Mouse (Mus musculus) G1E (cell line): ENCODE data around the gene Mxi1. TPM values are rescaled to one million over a fixed set of nuclear protein-coding genes. Genes with fewer than 3 reads are reported as not detected.

ENCODE experiments used
- ATAC-seq: 2 replicates; pipeline ENCODE4 v1.8.0; 2016; ENCODE audit warnings: mild to moderate bottlenecking; ENCODE audit not compliant: insufficient number of reproducible peaks, poor library complexity, low FRiP score, severe bottlenecking; ENCODE audit errors: extremely low read depth
- DNase-seq: peaks from one replicate; pipeline ENCODE4 v3.0.0; 2012; ENCODE audit warnings: low spot score
- H3K27me3 ChIP-seq: 2 replicates; pipeline ENCODE4 v1.6.1; 2012; ENCODE audit warnings: mild to moderate bottlenecking, low read length, inconsistent platforms; ENCODE audit not compliant: insufficient read depth
- H3K36me3 ChIP-seq: replicated peaks from 2 replicates; pipeline ENCODE3; 2012; ENCODE audit warnings: mild to moderate bottlenecking, inconsistent platforms
- H3K4me1 ChIP-seq: 2 replicates; pipeline ENCODE4 v1.6.1; 2012; ENCODE audit warnings: low read depth, low read length, inconsistent platforms, mixed read lengths; ENCODE audit not compliant: insufficient read depth
- H3K4me3 ChIP-seq: 2 replicates; pipeline ENCODE4 v1.5.1; 2012; ENCODE audit warnings: low read depth, mild to moderate bottlenecking, inconsistent platforms, low read length, moderate library complexity, mixed read lengths
- H3K9me3 ChIP-seq: replicated peaks from 2 replicates; pipeline ENCODE4 v1.6.1; 2012; ENCODE audit warnings: inconsistent platforms
- CTCF ChIP-seq: IDR thresholded peaks from 2 replicates; pipeline ENCODE4 v1.5.1; 2012; ENCODE audit warnings: low read depth, low read length, inconsistent platforms, mixed read lengths
- GATA1 ChIP-seq: IDR thresholded peaks from 2 replicates; pipeline ENCODE4 v1.6.1; 2012; ENCODE audit warnings: borderline replicate concordance, low read length, inconsistent platforms, mixed read lengths
- GATA2 ChIP-seq: IDR thresholded peaks from 2 replicates; pipeline ENCODE4 v1.6.1; 2012; ENCODE audit warnings: low read depth, low read length, inconsistent platforms, borderline replicate concordance
- POLR2AphosphoS5 ChIP-seq: IDR thresholded peaks from 2 replicates; pipeline ENCODE4 v1.6.1; 2012; ENCODE audit warnings: low read depth, low read length, inconsistent platforms; ENCODE audit not compliant: insufficient replicate concordance
- TAL1 ChIP-seq: conservative IDR thresholded peaks from 2 replicates; pipeline ENCODE4 v1.6.1; 2012; ENCODE audit warnings: low read depth, low read length, inconsistent platforms, mixed read lengths
- polyA plus RNA-seq: library from polyadenylated mRNA; stranded (reverse); fragments of >175 nt; gene quantifications from 2 replicates; pipeline ENCODE4 v1.2.3, GENCODE M21; 2012
- total RNA-seq, 2 experiments: library from RNA; stranded (forward) in 1 of 2; stranded (reverse) in 1 of 2; fragments of 200-1000 nt in 1 of 2; fragments of >200 nt in 1 of 2; fragmentation: Nextera tagmentation in 1 of 2; gene quantifications; 2 replicates each; pipeline ENCODE4 v1.2.3; 2014 to 2017

Gene Mxi1
- total and polyA plus RNA-seq, 3 experiments, result 20.5 to 74.6 (median 47.1) TPM

GRCm38 (mm10) chr19:53310771-53311523, 629 bp downstream of the Mxi1 start:
- peaks cover 7% of the 10 kb centered on the region for H3K27me3 ChIP-seq
- H3K36me3 ChIP-seq, result peaks cover 13% of the 10 kb centered on the region
- H3K4me3 ChIP-seq, result peak overlapping the region; percentile 95
- H3K4me1 ChIP-seq, result peaks cover 36% of the 10 kb centered on the region
- TF ChIP-seq GATA1, result no peak
- ATAC-seq (no peak), DNase-seq (peak; percentile 54)
- H3K9me3 ChIP-seq, result no peaks in the 10 kb centered on the region

DNA sequence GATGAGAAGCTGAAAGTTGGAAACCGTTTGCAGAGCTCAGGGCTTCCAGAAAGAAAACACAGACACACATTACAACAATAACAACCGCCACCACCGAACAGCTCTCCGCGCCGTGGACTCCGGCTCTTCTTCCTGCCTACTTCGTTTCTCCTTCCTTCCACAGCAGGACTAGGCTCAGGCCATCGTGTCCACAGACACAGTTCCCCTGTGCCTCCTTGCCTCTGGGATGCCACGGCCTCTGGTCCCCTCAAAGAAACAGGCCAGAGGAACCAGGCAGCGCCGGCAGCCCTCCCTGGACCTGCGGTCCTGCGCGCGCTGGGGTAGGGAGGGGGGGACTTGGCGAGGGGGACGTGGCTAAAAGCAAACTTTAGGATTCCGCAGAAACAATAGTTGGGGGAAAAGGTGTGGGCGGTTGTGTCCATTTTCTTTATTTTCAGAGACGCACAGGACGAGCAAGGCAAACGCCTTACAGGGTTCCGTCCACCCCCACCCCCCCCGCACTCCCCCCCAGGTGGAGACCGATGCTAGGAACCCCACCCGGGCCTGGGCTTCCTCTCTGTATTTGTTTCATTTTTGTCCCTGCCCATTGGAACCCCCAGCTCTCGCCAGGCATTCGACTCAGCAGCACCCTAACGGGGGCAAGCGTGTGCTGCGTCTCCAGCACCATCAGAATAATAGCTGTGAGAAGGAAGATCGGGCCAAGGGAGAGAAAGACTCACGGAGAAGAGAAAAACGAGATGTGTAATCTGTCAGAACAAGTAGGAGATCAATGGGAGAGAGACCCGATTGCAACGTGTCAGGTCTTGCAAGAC, 1.4 kb downstream of the Mxi1 start:
- peak; percentile 61 for DNase-seq
- ATAC-seq, result no peak
- peaks cover 3% of the 10 kb centered on the region for H3K27me3 ChIP-seq
- H3K4me1 ChIP-seq, result peaks cover 44% of the 10 kb centered on the region
- H3K36me3 ChIP-seq, result peaks cover 20% of the 10 kb centered on the region
- TF ChIP-seq GATA2, result no peak
- H3K9me3 ChIP-seq, result no peaks in the 10 kb centered on the region
- peak overlapping the region; percentile 95 for H3K4me3 ChIP-seq

GRCm38 (mm10) chr19:53312336-53312871, 2.1 kb downstream of the Mxi1 start:
- Histone ChIP-seq H3K4me3 (peak overlapping the region; percentile 95), H3K9me3 (no peaks in the 10 kb centered on the region), H3K4me1 (peaks cover 46% of the 10 kb centered on the region), H3K36me3 (peaks cover 26% of the 10 kb centered on the region), H3K27me3 (peaks cover 3% of the 10 kb centered on the region; the same call in 1 of the 2 replicates)
- DNase-seq (peak; percentile 62), ATAC-seq (no peak)
- TF ChIP-seq GATA2 (no peak), POLR2AphosphoS5 (no peak), CTCF (no peak), TAL1 (no peak), GATA1 (no peak)

- Histone ChIP-seq H3K36me3 (peaks cover 27% of the 10 kb centered on the region), H3K27me3 (peaks cover under 1% of the 10 kb centered on the region; the same call in 1 of the 2 replicates), H3K9me3 (no peaks in the 10 kb centered on the region), H3K4me1 (peaks cover 53% of the 10 kb centered on the region), H3K4me3 (peak overlapping the region; percentile 95)
- no peak for TF ChIP-seq GATA2
- TF ChIP-seq CTCF, result no peak
- TF ChIP-seq POLR2AphosphoS5, result no peak
- no peak for TF ChIP-seq GATA1
- no peak for TF ChIP-seq TAL1
- DNase-seq, result peak; percentile 71
- no peak for ATAC-seq
Observed at GRCm38 (mm10) chr19:53312951-53313683, 2.8 kb downstream of the Mxi1 start.

DNA sequence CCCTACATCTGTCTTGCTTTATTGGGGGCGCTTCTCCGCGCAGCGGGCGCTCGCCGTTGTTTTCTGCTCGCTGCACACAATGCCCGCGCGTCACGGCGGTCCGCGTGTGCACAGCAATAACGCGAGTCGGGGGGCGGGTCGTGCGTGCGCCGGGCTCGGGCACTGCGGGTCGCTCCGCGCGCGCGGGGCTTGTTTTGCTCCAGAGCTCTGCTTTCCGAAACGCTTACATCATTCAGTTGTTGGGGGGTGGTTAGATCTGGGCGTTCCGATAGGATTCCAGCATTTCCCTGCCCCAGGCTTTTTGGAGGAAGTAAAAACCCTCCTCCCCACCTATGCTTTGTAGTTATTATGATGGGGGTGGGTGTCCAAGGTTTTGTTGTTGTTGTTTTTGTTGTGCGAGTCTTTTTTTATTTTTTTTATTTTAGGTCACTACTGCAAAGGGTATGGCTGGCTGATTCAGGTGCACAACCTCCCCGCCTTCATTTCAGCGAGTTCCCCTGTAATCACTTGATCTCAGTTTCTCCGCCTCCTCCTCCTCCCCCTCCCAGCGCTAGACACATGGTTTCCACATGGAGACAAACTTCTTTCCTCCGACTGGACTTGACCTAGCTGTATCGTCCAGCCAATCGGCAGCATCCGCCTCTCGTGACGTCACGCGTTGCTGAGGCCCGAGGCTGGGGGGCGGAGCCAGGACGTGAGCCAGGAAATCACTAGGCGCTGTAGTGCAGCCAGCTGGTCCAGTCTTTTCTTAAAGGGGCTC, 3.5 kb downstream of the Mxi1 start:
- Histone ChIP-seq H3K36me3 (peaks cover 29% of the 10 kb centered on the region), H3K27me3 (no peaks in the 10 kb centered on the region), H3K4me1 (peaks cover 61% of the 10 kb centered on the region), H3K4me3 (peak overlapping the region; percentile 95), H3K9me3 (no peaks in the 10 kb centered on the region)
- DNase-seq (peak; percentile 95), ATAC-seq (peak; percentile 86)
- TF ChIP-seq CTCF (no peak), GATA1 (no peak), POLR2AphosphoS5 (no peak), GATA2 (no peak), TAL1 (no peak)
